Mouse (Mus musculus) MEL (cell line): Measurements from ENCODE around the gene Gm49601. TPM values are rescaled to one million over a fixed set of nuclear protein-coding genes. Genes with fewer than 3 reads are reported as not detected.
A peak's percentile ranks its signal among the peaks of the same experiment; 100 is the strongest.

ENCODE experiments used
- DNase-seq: peaks from one replicate; pipeline ENCODE4 v3.0.0; 2011; ENCODE audit warnings: low read depth, low spot score
- H3K27ac ChIP-seq: 2 replicates; pipeline ENCODE4 v1.5.1; 2012; ENCODE audit warnings: low read depth, mild to moderate bottlenecking, control low read depth, low read length, moderate library complexity; ENCODE audit not compliant: control insufficient read depth
- H3K27me3 ChIP-seq, 2 experiments: fragments of 150-350 bp in 1 of 2; sonication (generic) in 1 of 2; 2 replicates each; pipeline ENCODE4 v1.6.1; 2012; ENCODE audit warnings: low read length in 2 of 2, mild to moderate bottlenecking in 2 of 2, improper control_type of control experiment in 1 of 2, moderate library complexity in 1 of 2; ENCODE audit not compliant: insufficient read depth in 2 of 2, control insufficient read depth in 1 of 2
- H3K36me3 ChIP-seq, 2 experiments: 2 replicates each; pipeline ENCODE4 v1.6.1; 2012 to 2014; ENCODE audit warnings: low read length in 2 of 2, improper control_type of control experiment in 1 of 2, inconsistent platforms in 1 of 2, mild to moderate bottlenecking in 1 of 2; ENCODE audit not compliant: insufficient read depth in 2 of 2, control insufficient read depth in 1 of 2
- H3K4me1 ChIP-seq, 2 experiments: fragments of 150-350 bp in 1 of 2; sonication (generic) in 1 of 2; 2 replicates each; pipeline ENCODE4 v1.6.1; 2012; ENCODE audit warnings: low read length in 2 of 2, improper control_type of control experiment in 1 of 2, mild to moderate bottlenecking in 1 of 2; ENCODE audit not compliant: insufficient read depth in 2 of 2, control insufficient read depth in 1 of 2
- H3K4me3 ChIP-seq, 2 experiments: fragments of 150-350 bp in 1 of 2; sonication (generic) in 1 of 2; 2 replicates each; pipeline ENCODE4 v1.5.1; 2012; ENCODE audit warnings: low read depth in 2 of 2, low read length in 2 of 2, mild to moderate bottlenecking in 2 of 2, moderate library complexity in 2 of 2, control low read depth in 1 of 2, improper control_type of control experiment in 1 of 2; ENCODE audit not compliant: control insufficient read depth in 1 of 2, insufficient read depth in 1 of 2
- H3K79me2 ChIP-seq: 2 replicates; pipeline ENCODE4 v1.6.1; 2012; ENCODE audit warnings: mild to moderate bottlenecking, low read length, moderate library complexity; ENCODE audit not compliant: control insufficient read depth, poor library complexity, insufficient read depth
- H3K9ac ChIP-seq: 2 replicates; pipeline ENCODE4 v1.6.1; 2012; ENCODE audit warnings: low read depth, mild to moderate bottlenecking, control low read depth, low read length, moderate library complexity; ENCODE audit not compliant: control insufficient read depth, poor library complexity, severe bottlenecking
- H3K9me3 ChIP-seq: fragments of 150-350 bp; sonication (generic); replicated peaks from 2 replicates; pipeline ENCODE4 v1.6.1; 2012; ENCODE audit warnings: mild to moderate bottlenecking, low read length, improper control_type of control experiment, moderate library complexity; ENCODE audit not compliant: insufficient read depth
- BHLHE40 ChIP-seq: IDR thresholded peaks from 2 replicates; pipeline ENCODE4 v1.6.1; 2012; ENCODE audit warnings: low read depth, mild to moderate bottlenecking, inconsistent platforms, low read length, improper control_type of control experiment, borderline replicate concordance
- CHD1 ChIP-seq: IDR thresholded peaks from 2 replicates; pipeline ENCODE4 v1.6.1; 2012; ENCODE audit warnings: low read depth, mild to moderate bottlenecking, inconsistent platforms, low read length, improper control_type of control experiment
- CHD2 ChIP-seq: IDR thresholded peaks from 2 replicates; pipeline ENCODE4 v1.6.1; 2011; ENCODE audit warnings: low read length, improper control_type of control experiment
- CTCF ChIP-seq, 3 experiments: IDR thresholded peaks in 2 of 3; conservative IDR thresholded peaks in 1 of 3; 2 replicates each; pipeline ENCODE4 v1.5.1; 2011 to 2012; ENCODE audit warnings: low read length in 3 of 3, low read depth in 2 of 3, mild to moderate bottlenecking in 2 of 3, improper control_type of control experiment in 1 of 3, inconsistent platforms in 1 of 3, mixed read lengths in 1 of 3, moderate library complexity in 1 of 3; ENCODE audit not compliant: control insufficient read depth in 1 of 3, insufficient read depth in 1 of 3, poor library complexity in 1 of 3, severe bottlenecking in 1 of 3
- E2F4 ChIP-seq: IDR thresholded peaks from 2 replicates; pipeline ENCODE4 v1.6.1; 2011; ENCODE audit warnings: low read depth, low read length, improper control_type of control experiment, borderline replicate concordance
- ELF1 ChIP-seq: IDR thresholded peaks from 2 replicates; pipeline ENCODE4 v1.6.1; 2014; ENCODE audit warnings: low read depth, mild to moderate bottlenecking, inconsistent platforms, low read length, improper control_type of control experiment, moderate library complexity
- EP300 ChIP-seq, 2 experiments: IDR thresholded peaks; 2 replicates each; pipeline ENCODE4 v1.6.1; 2011; ENCODE audit warnings: improper control_type of control experiment in 2 of 2, low read length in 2 of 2, low read depth in 1 of 2, mild to moderate bottlenecking in 1 of 2
- ETS1 ChIP-seq: IDR thresholded peaks from 2 replicates; pipeline ENCODE4 v1.6.1; 2012; ENCODE audit warnings: low read depth, mild to moderate bottlenecking, inconsistent platforms, low read length, improper control_type of control experiment, moderate library complexity
- GABPA ChIP-seq: IDR thresholded peaks from 2 replicates; pipeline ENCODE4 v1.6.1; 2012; ENCODE audit warnings: low read depth, mild to moderate bottlenecking, inconsistent platforms, low read length, improper control_type of control experiment, moderate library complexity
- GATA1 ChIP-seq: IDR thresholded peaks from 2 replicates; pipeline ENCODE4 v1.6.1; 2011; ENCODE audit warnings: low read depth, low read length, improper control_type of control experiment
- HCFC1 ChIP-seq: IDR thresholded peaks from 2 replicates; pipeline ENCODE4 v1.6.1; 2012; ENCODE audit warnings: low read depth, mild to moderate bottlenecking, inconsistent platforms, low read length, improper control_type of control experiment, moderate library complexity
- JUND ChIP-seq: IDR thresholded peaks from 2 replicates; pipeline ENCODE4 v1.6.1; 2011; ENCODE audit warnings: low read depth, mild to moderate bottlenecking, improper control_type of control experiment, low read length
- KAT2A ChIP-seq: conservative IDR thresholded peaks from 2 replicates; pipeline ENCODE4 v1.6.1; 2012; ENCODE audit warnings: low read depth, low read length, improper control_type of control experiment, inconsistent platforms
- MAX ChIP-seq: IDR thresholded peaks from 2 replicates; pipeline ENCODE4 v1.6.1; 2011; ENCODE audit warnings: low read length, improper control_type of control experiment
- MAZ ChIP-seq: IDR thresholded peaks from 2 replicates; pipeline ENCODE4 v1.6.1; 2012; ENCODE audit warnings: low read depth, mild to moderate bottlenecking, inconsistent platforms, low read length, improper control_type of control experiment
- MEF2A ChIP-seq: IDR thresholded peaks from 2 replicates; pipeline ENCODE4 v1.6.1; 2014; ENCODE audit warnings: low read depth, mild to moderate bottlenecking, inconsistent platforms, low read length, improper control_type of control experiment; ENCODE audit not compliant: poor library complexity, insufficient replicate concordance, severe bottlenecking; ENCODE audit errors: extremely low read depth
- MXI1 ChIP-seq: IDR thresholded peaks from 2 replicates; pipeline ENCODE4 v1.6.1; 2011; ENCODE audit warnings: mild to moderate bottlenecking, low read depth, low read length, improper control_type of control experiment
- MYB ChIP-seq: IDR thresholded peaks from 2 replicates; pipeline ENCODE4 v1.6.1; 2011; ENCODE audit warnings: mild to moderate bottlenecking, low read depth, low read length, improper control_type of control experiment
- MYC ChIP-seq: IDR thresholded peaks from 2 replicates; pipeline ENCODE4 v1.6.1; 2011; ENCODE audit warnings: low read depth, mild to moderate bottlenecking, low read length, improper control_type of control experiment, moderate library complexity
- NELFE ChIP-seq: IDR thresholded peaks from 2 replicates; pipeline ENCODE4 v1.6.1; 2011; ENCODE audit warnings: low read depth, low read length, improper control_type of control experiment
- NRF1 ChIP-seq: IDR thresholded peaks from 2 replicates; pipeline ENCODE4 v1.6.1; 2014; ENCODE audit warnings: low read depth, mild to moderate bottlenecking, inconsistent platforms, low read length, improper control_type of control experiment, moderate library complexity; ENCODE audit not compliant: poor library complexity, insufficient read depth, severe bottlenecking
- POLR2A ChIP-seq, 2 experiments: IDR thresholded peaks; 2 replicates each; pipeline ENCODE4 v1.6.1; 2011 to 2012; ENCODE audit warnings: low read length in 2 of 2, mild to moderate bottlenecking in 2 of 2, control low read depth in 1 of 2, improper control_type of control experiment in 1 of 2, low read depth in 1 of 2, moderate library complexity in 1 of 2; ENCODE audit not compliant: control insufficient read depth in 1 of 2, insufficient read depth in 1 of 2, poor library complexity in 1 of 2
- POLR2AphosphoS2 ChIP-seq: IDR thresholded peaks from 2 replicates; pipeline ENCODE4 v1.6.1; 2011; ENCODE audit warnings: low read length, improper control_type of control experiment
- POLR2AphosphoS5 ChIP-seq: IDR thresholded peaks from 2 replicates; pipeline ENCODE4 v1.6.1; 2012; ENCODE audit warnings: low read depth, borderline replicate concordance, mild to moderate bottlenecking, inconsistent platforms, low read length, moderate library complexity, mixed read lengths
- RAD21 ChIP-seq: IDR thresholded peaks from 2 replicates; pipeline ENCODE4 v1.6.1; 2011; ENCODE audit warnings: mild to moderate bottlenecking, low read depth, low read length, improper control_type of control experiment
- RCOR1 ChIP-seq: IDR thresholded peaks from 2 replicates; pipeline ENCODE4 v1.6.1; 2012; ENCODE audit warnings: low read depth, mild to moderate bottlenecking, inconsistent platforms, low read length, improper control_type of control experiment
- SIN3A ChIP-seq: IDR thresholded peaks from 2 replicates; pipeline ENCODE4 v1.6.1; 2012; ENCODE audit warnings: low read length, improper control_type of control experiment, inconsistent platforms
- TAL1 ChIP-seq: IDR thresholded peaks from 2 replicates; pipeline ENCODE4 v1.6.1; 2012; ENCODE audit warnings: mild to moderate bottlenecking, inconsistent platforms, low read length, moderate library complexity, mixed read lengths
- TBP ChIP-seq: IDR thresholded peaks from 2 replicates; pipeline ENCODE4 v1.8.0; 2011; ENCODE audit warnings: low read depth, low read length, improper control_type of control experiment
- TCF12 ChIP-seq: IDR thresholded peaks from 2 replicates; pipeline ENCODE4 v1.6.1; 2014; ENCODE audit warnings: low read depth, mild to moderate bottlenecking, inconsistent platforms, low read length, improper control_type of control experiment, moderate library complexity
- UBTF ChIP-seq: IDR thresholded peaks from 2 replicates; pipeline ENCODE4 v1.6.1; 2012; ENCODE audit warnings: low read depth, mild to moderate bottlenecking, inconsistent platforms, low read length, improper control_type of control experiment, moderate library complexity, borderline replicate concordance; ENCODE audit not compliant: insufficient read depth
- USF1 ChIP-seq: IDR thresholded peaks from 2 replicates; pipeline ENCODE4 v1.6.1; 2014; ENCODE audit warnings: low read depth, mild to moderate bottlenecking, inconsistent platforms, low read length, improper control_type of control experiment, moderate library complexity
- USF2 ChIP-seq, 2 experiments: IDR thresholded peaks; 2 replicates each; pipeline ENCODE4 v1.6.1; 2011 to 2012; ENCODE audit warnings: improper control_type of control experiment in 2 of 2, low read length in 2 of 2, borderline replicate concordance in 1 of 2, inconsistent platforms in 1 of 2, low read depth in 1 of 2, mild to moderate bottlenecking in 1 of 2; ENCODE audit not compliant: insufficient read depth in 1 of 2
- ZC3H11A ChIP-seq: IDR thresholded peaks from 2 replicates; pipeline ENCODE4 v1.6.1; 2012; ENCODE audit warnings: low read depth, mild to moderate bottlenecking, inconsistent platforms, low read length, improper control_type of control experiment
- ZKSCAN1 ChIP-seq: IDR thresholded peaks from 2 replicates; pipeline ENCODE4 v1.6.1; 2012; ENCODE audit warnings: low read depth, mild to moderate bottlenecking, inconsistent platforms, low read length, improper control_type of control experiment, moderate library complexity
- ZNF384 ChIP-seq: IDR thresholded peaks from 2 replicates; pipeline ENCODE4 v1.6.1; 2012; ENCODE audit warnings: low read depth, mild to moderate bottlenecking, inconsistent platforms, low read length, improper control_type of control experiment
- polyA plus RNA-seq, 2 experiments: library from polyadenylated mRNA; stranded (reverse) in 1 of 2; unstranded in 1 of 2; fragments of >175 nt in 1 of 2; fragments of >200 nt in 1 of 2; gene quantifications; 2 replicates each; pipeline versions ENCODE4 v1.2.1 to v1.2.4; 2012; ENCODE audit warnings: low replicate concordance in 2 of 2, low read depth in 1 of 2; ENCODE audit not compliant: insufficient read length in 2 of 2, insufficient read depth in 1 of 2, missing spikeins in 1 of 2
- total RNA-seq: library from RNA; depleted of rRNA; stranded (reverse); fragments of 300-350 nt; gene quantifications from 2 replicates; pipeline ENCODE4 v1.2.3, GENCODE M21; 2012

Gene Gm49601
- total and polyA plus RNA-seq, 3 experiments, result 1.5 to 4.6 TPM; not detected in 1

- DNase-seq, result peak; percentile 91
- Histone ChIP-seq H3K4me3 (peak overlapping the region; percentile 37 to 47), H3K79me2 (no peaks in the 10 kb centered on the region), H3K4me1 (peaks cover 3 to 6% of the 10 kb centered on the region in 2 experiments), H3K27me3 (no peaks in the 10 kb centered on the region), H3K9ac (peak overlapping the region; percentile 37), H3K36me3 (peaks cover 0 to 3% of the 10 kb centered on the region in 2 experiments; a peak in 1 of 4 replicates), H3K27ac (no peak overlapping the region), H3K9me3 (no peaks in the 10 kb centered on the region)
- peak; percentile 85 for TF ChIP-seq GATA1
- TF ChIP-seq MYB, result no peak
- peak; percentile 97 for TF ChIP-seq E2F4
- peak; percentile 38; the same call in 1 of the 2 replicates for TF ChIP-seq ETS1
- TF ChIP-seq MXI1, result peak; percentile 51; the same call in 1 of the 2 replicates
- no peak for TF ChIP-seq KAT2A
- no peak for TF ChIP-seq ZNF384
- TF ChIP-seq RCOR1, result peak; percentile 18; the same call in 1 of the 2 replicates
- no peak for TF ChIP-seq POLR2A (IDR thresholded peaks at IDR 0.05; ENCODE audit: control insufficient read depth in 1 of 2, insufficient read depth in 1 of 2, low read depth in 1 of 2, low read length in 2 of 2, poor library complexity in 1 of 2)
- no peak; the same call in none of the 2 replicates for TF ChIP-seq SIN3A
- TF ChIP-seq CHD1, result no peak
- TF ChIP-seq ELF1, result no peak
- TF ChIP-seq NRF1, result no peak
- peak; percentile 81 for TF ChIP-seq ZC3H11A
- peak; percentile 61; the same call in 1 of the 2 replicates for TF ChIP-seq MAX
- no peak for TF ChIP-seq USF2 (IDR thresholded peaks at IDR 0.05; ENCODE audit: borderline replicate concordance in 1 of 2, insufficient read depth in 1 of 2, low read depth in 1 of 2, low read length in 2 of 2)
- TF ChIP-seq UBTF, result no peak
- TF ChIP-seq TCF12, result peak; percentile 40; the same call in 1 of the 2 replicates
- TF ChIP-seq POLR2AphosphoS2, result no peak
- no peak for TF ChIP-seq BHLHE40
- TF ChIP-seq POLR2AphosphoS5, result no peak
- TF ChIP-seq TBP, result peak; percentile 24; the same call in 1 of the 2 replicates
- TF ChIP-seq MYC, result no peak
- TF ChIP-seq RAD21, result peak; percentile 88
- TF ChIP-seq ZKSCAN1, result no peak
- TF ChIP-seq HCFC1, result peak; percentile 45; the same call in 1 of the 2 replicates
- no peak for TF ChIP-seq MEF2A
- no peak for TF ChIP-seq GABPA
- TF ChIP-seq JUND, result no peak
- no peak for TF ChIP-seq NELFE
- no peak for TF ChIP-seq TAL1
- no peak for TF ChIP-seq CHD2
- peak; percentile 40 to 55; a peak in 3 of 4 replicates for TF ChIP-seq EP300 (IDR thresholded peaks at IDR 0.05; ENCODE audit: low read depth in 1 of 2, low read length in 2 of 2)
- peak; percentile 31; the same call in 1 of the 2 replicates for TF ChIP-seq MAZ
- TF ChIP-seq CTCF (IDR thresholded peaks at IDR 0.05 in 2 of 3, conservative IDR thresholded peaks at IDR 0.05 in 1 of 3; ENCODE audit: control insufficient read depth in 1 of 3, insufficient read depth in 1 of 3, low read depth in 2 of 3, low read length in 3 of 3, poor library complexity in 1 of 3, severe bottlenecking in 1 of 3), result peak; percentile 81 to 97 (median 91)
- no peak for TF ChIP-seq USF1
Observed at GRCm38 (mm10) chr16:18617370-18618065, 8.7 kb downstream of the Gm49601 start.
